Mouse (Mus musculus) telencephalon, adult 2 months (tissue): ENCODE data around the gene Ddo.

Source experiments
- DNase-seq: peaks from one replicate; pipeline ENCODE4 v3.0.0-alpha.2; 2011; ENCODE audit warnings: low read depth, low spot score

Ddo gene

GRCm38 (mm10) chr10:40716713-40717112 is 86.9 kb downstream of the Ddo start:
- DNase-seq, result peak; percentile 85

DNA sequence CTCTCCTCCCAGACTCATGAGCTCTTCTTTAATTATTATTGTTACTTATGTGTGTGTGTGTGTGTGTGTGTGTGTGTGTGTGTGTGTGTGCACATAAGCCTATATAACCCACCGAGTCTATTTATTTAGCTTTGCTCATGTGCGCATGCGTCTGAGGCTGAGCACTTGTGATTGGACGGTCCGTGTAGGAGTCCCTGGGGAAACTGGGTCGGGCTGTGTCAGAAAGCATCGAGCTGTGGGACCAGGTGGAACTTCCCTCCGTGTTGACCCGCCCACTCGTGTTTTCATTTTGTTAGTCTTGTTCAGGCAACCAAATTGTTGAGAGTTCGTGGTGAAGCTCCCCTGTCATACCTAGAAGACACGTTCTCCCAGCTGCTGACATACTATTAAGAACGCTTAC is 88.6 kb downstream of the Ddo start:
- no peak for DNase-seq

DNA sequence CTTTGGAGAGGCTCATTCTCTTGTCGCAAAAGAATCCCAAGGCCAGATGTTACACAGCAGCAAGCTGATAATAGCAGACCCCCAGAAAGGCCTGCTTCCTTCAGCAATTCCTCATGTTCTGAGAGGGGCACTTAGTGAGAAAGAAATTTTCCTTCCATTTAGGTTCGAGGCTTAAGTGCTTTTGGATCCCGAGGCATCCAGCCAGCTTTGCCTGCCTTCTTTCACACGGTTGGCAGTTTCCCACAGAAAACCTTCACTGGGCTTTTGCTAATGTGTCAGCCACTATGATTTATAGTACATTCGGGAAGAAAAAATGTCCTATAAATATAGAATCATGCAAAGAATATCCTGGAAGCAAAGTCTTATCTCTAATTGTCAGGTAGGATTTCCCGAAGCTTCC is 89.3 kb downstream of the Ddo start:
- DNase-seq, result no peak

- no peak for DNase-seq
Observed at GRCm38 (mm10) chr10:40720883-40721282, 91.1 kb downstream of the Ddo start.

GRCm38 (mm10) chr10:40724342-40724741 is 94.5 kb downstream of the Ddo start:
- DNase-seq, result no peak

- no peak for DNase-seq
Observed at GRCm38 (mm10) chr10:40725066-40725465, 95.3 kb downstream of the Ddo start.

DNA sequence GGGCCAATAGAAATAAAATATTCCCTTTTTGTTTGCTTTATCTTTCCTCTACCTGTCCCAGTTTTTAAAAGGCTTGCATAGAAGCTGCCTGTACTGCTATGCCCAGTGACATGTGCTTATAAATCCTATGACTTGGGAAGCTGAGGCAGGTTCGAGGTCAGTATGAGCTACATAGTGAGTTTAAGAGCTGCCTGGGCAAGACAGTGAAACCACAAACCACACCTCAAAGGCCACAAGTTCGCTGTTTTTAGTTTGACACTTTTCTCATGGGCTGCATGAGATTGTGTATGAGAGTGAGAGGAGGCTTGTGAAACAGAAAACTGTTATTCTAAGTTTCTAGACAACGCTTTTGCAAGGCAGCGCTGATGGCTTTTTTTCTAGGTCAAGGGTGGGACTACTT is 95.7 kb downstream of the Ddo start:
- DNase-seq, result no peak

DNA sequence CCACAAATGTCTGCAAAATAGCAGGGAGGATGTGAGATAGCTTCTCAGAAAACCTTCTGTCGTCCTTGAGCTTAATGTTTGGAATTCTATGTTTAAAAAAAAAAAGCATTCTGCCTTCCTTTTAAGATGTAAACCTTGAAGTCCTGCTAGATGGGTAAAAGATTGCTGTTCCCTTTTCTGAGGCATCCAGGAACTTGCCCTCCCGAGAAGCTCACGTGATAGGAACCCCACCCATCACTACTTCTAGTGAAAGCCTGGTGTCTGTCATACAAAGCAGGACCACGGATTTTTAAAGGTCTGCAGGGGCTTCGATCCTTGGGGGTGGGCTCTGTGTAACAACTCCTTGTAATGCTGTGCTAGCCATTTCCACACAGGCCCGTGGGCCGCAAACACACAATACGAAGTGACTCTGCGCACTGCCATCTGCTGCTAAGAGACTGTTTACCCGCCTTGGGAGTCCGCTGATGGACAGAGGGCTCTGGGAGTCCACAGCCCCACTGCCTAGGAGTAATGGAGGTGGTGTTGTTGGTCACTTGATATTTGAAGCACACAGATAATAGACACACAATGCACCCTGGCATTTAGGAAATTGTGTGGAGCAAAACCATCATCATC is 96.6 kb downstream of the Ddo start:
- DNase-seq, result no peak

DNA sequence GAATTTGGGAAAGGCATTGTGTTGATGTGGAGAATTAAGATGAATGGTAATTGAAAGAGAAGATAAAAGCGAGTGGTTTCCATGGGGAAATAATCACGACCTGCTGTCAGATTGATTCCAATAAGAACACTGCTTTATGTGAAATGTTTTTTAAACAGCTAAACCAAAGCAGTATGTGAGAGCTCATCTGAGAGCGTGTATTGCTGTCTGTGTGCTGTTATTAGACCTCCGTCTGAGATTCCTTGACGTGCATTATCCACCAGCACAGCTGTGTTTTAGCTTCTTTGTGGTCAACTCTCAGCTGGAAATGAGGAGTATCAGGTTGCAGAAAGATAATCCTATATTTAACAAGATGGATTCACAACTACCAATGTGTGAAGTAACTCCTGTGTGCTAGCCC is 97.2 kb downstream of the Ddo start:
- DNase-seq, result no peak

GRCm38 (mm10) chr10:40730200-40730599 is 100.4 kb downstream of the Ddo start:
- DNase-seq, result no peak
